Mouse (Mus musculus): ENCODE measurements around the gene Gm20388. TPM values are rescaled to one million over a fixed set of nuclear protein-coding genes. Genes with fewer than 3 reads are reported as not detected.

The Gm20388 gene
- polyA plus RNA-seq, 1 experiment from 2014 or later, result 1.4 TPM

DNA sequence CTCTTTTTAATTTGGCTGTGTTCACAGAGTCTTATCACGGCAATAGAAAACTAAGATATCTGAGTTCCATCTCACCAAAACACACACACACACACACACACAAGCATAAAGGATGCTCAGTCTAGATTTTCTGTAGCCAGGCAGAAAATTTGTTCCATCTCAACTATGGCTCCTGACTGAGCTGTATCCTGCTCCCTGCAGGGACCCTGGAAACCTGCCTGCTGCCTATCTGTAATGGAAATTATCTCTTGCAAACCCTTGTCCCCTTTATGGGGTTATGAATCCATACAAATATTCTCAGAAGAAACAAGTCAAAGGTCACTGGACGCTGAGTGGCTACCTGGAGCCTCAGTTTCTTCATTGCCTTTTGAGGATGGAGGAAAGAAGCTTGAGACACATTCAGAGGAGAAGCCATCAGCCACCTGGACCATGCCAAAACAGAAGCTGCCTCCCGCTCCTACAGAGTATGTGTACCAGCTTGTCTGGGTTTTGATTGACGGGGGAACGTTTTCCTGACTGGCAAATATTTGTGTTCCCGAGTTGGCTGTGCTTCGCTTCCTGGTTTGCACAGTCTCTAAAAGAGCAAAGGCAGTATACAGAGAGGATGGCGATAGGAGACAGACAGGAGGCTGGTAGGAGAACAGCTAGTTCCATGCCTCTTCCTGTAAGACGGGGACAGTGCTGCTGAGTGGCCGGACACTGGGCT is 681.1 kb downstream of the Gm20388 start:
- H3K4me1 ChIP-seq (ENCODE audit: control insufficient read depth, low read depth, low read length), result peaks cover 21% of the 10 kb centered on the region
- H3K4me2 ChIP-seq (ENCODE audit: low read depth, low read length), result no peak overlapping the region
- no peaks in the 10 kb centered on the region for H3K27me3 ChIP-seq (ENCODE audit: control insufficient read depth, insufficient read depth, low read depth, low read length)
- H3K9ac ChIP-seq (ENCODE audit: low read depth, low read length), result no peak overlapping the region
- 51% methylated on average over 10 of the region's 10 CpGs for WGBS (ENCODE audit: insufficient replicate concordance)
- H3K4me3 ChIP-seq (ENCODE audit: low read depth, low read length), result no peak overlapping the region
- ATAC-seq (ENCODE audit: low read depth), result no peak
- no peaks in the 10 kb centered on the region; the same call in 1 of the 2 replicates for H3K9me3 ChIP-seq (replicated peaks; ENCODE audit: control insufficient read depth, low read length)
- H3K36me3 ChIP-seq (ENCODE audit: control insufficient read depth, insufficient read depth), result no peaks in the 10 kb centered on the region
- H3K27ac ChIP-seq (ENCODE audit: low read length), result no peak overlapping the region

DNA sequence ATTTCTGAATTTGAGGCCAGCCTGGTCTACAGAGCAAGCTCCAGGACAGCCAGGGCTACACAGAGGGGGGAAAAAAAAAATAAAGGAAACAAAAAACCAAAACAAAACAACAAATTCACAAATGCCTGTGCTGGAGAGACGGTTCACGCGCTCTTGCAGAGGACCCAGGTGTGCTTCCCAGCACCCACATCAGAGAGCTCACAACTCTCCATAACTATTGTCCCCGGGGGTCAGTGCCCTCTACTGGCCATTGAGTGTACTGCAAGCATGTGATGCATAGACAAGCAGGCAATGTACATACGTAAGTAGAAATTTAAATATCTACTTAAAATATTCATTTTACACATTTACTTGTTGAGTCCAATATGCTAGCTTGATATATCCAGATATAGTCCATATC is 683.9 kb downstream of the Gm20388 start:
- Histone ChIP-seq H3K4me3 (ENCODE audit: low read depth, low read length) (no peak overlapping the region), H3K27ac (ENCODE audit: low read length) (no peak overlapping the region)
- 75% methylated on average over 5 of the region's 5 CpGs for WGBS (ENCODE audit: insufficient replicate concordance)

DNA sequence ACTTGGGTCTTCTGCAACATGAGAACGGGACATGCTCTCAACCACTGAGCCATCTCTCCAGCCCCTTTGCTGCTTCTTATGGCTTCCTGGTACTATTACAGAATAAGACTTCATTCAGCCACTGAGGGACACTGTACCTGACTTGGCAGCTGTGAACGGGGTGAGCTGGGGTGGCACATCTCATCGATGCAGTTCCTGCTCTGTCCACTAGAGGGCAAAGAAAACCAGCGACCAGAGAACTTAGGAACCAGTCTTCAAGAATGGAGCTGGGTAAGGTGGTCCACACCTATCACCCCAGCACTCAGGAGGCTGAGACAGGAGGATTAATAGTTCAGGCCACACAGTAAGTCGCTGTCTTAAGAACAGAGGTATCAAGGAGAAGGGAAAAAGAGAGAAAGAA is 685.3 kb downstream of the Gm20388 start:
- H3K4me1 ChIP-seq (ENCODE audit: control insufficient read depth, low read depth, low read length), result no peaks in the 10 kb centered on the region
- peaks cover 3% of the 10 kb centered on the region; the same call in 1 of the 2 replicates for H3K27me3 ChIP-seq (ENCODE audit: control insufficient read depth, insufficient read depth, low read depth, low read length)
- H3K36me3 ChIP-seq (ENCODE audit: control insufficient read depth, insufficient read depth), result no peaks in the 10 kb centered on the region
- H3K4me2 ChIP-seq (ENCODE audit: low read depth, low read length), result no peak overlapping the region
- WGBS (ENCODE audit: insufficient replicate concordance), result 9% methylated on average over 5 of the region's 5 CpGs
- no peak overlapping the region for H3K9ac ChIP-seq (ENCODE audit: low read depth, low read length)
- no peaks in the 10 kb centered on the region; the same call in 1 of the 2 replicates for H3K9me3 ChIP-seq (replicated peaks; ENCODE audit: control insufficient read depth, low read length)
- H3K27ac ChIP-seq (ENCODE audit: low read length), result no peak overlapping the region
- H3K4me3 ChIP-seq (ENCODE audit: low read depth, low read length), result no peak overlapping the region
- ATAC-seq (ENCODE audit: low read depth), result no peak

More for the DNA sequence above, 683.9 kb downstream of the Gm20388 start:
- ATAC-seq (ENCODE audit: low read depth), result no peak
- H3K36me3 ChIP-seq (ENCODE audit: control insufficient read depth, insufficient read depth), result no peaks in the 10 kb centered on the region
- peaks cover 6% of the 10 kb centered on the region for H3K4me1 ChIP-seq (ENCODE audit: control insufficient read depth, low read depth, low read length)
- H3K9me3 ChIP-seq (replicated peaks; ENCODE audit: control insufficient read depth, low read length), result no peaks in the 10 kb centered on the region; the same call in 1 of the 2 replicates
- no peak overlapping the region for H3K4me2 ChIP-seq (ENCODE audit: low read depth, low read length)
- H3K27me3 ChIP-seq (ENCODE audit: control insufficient read depth, insufficient read depth, low read depth, low read length), result peaks cover 3% of the 10 kb centered on the region; the same call in 1 of the 2 replicates
- no peak overlapping the region for H3K9ac ChIP-seq (ENCODE audit: low read depth, low read length)

DNA sequence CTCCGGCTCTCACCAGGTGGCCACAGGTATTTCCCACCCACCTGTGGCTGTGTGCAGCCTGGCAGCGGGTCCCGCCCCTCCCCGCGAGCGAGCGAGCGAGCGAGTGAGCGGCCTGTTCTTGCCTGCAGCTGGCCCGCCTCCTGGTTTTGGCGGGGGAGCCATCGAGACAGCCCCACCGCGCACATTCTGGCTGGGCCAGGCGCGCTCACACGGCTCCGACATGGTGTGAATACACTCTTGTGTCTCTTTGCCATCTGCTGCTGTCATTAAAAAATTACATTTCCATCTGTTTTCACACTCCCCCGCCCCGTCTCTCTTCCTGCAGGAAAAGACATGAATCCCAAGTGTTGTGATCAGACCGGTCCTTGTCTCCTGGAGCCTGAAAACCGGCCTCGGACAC is 687.9 kb downstream of the Gm20388 start:
- Histone ChIP-seq H3K36me3 (ENCODE audit: control insufficient read depth, insufficient read depth) (no peaks in the 10 kb centered on the region), H3K4me2 (ENCODE audit: low read depth, low read length) (no peak overlapping the region), H3K27me3 (ENCODE audit: control insufficient read depth, insufficient read depth, low read depth, low read length) (peaks cover 3% of the 10 kb centered on the region; the same call in 1 of the 2 replicates), H3K4me3 (ENCODE audit: low read depth, low read length) (no peak overlapping the region), H3K27ac (ENCODE audit: low read length) (no peak overlapping the region), H3K4me1 (ENCODE audit: control insufficient read depth, low read depth, low read length) (no peaks in the 10 kb centered on the region), H3K9me3 (replicated peaks; ENCODE audit: control insufficient read depth, low read length) (no peaks in the 10 kb centered on the region; the same call in none of the 2 replicates), H3K9ac (ENCODE audit: low read depth, low read length) (no peak overlapping the region)
- ATAC-seq (ENCODE audit: low read depth), result no peak
- WGBS (ENCODE audit: insufficient replicate concordance), result 59% methylated on average over 24 of the region's 24 CpGs

DNA sequence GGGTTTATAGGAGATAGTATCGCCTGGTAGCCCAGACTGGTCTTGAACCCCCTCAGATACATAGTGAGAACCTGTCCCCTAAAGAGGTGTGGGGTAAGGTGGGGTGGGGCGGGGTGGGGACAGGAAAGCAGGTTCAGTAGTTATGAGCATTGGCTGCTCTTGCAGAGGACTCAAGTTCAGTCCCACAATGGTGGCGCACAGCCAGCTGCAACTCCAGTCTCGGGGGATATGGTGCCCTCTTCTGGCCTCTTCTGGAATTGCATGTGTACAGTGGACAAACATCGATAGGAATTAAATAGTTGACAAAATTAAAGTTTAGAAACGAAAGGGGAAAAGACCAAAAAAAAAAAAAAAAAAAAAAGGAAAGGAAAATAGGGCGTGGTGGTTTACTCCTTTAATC is 688.9 kb downstream of the Gm20388 start:
- no peaks in the 10 kb centered on the region; the same call in none of the 2 replicates for H3K9me3 ChIP-seq (replicated peaks; ENCODE audit: control insufficient read depth, low read length)
- 33% methylated on average over 7 of the region's 7 CpGs for WGBS (ENCODE audit: insufficient replicate concordance)
- peaks cover 3% of the 10 kb centered on the region; the same call in 1 of the 2 replicates for H3K27me3 ChIP-seq (ENCODE audit: control insufficient read depth, insufficient read depth, low read depth, low read length)

DNA sequence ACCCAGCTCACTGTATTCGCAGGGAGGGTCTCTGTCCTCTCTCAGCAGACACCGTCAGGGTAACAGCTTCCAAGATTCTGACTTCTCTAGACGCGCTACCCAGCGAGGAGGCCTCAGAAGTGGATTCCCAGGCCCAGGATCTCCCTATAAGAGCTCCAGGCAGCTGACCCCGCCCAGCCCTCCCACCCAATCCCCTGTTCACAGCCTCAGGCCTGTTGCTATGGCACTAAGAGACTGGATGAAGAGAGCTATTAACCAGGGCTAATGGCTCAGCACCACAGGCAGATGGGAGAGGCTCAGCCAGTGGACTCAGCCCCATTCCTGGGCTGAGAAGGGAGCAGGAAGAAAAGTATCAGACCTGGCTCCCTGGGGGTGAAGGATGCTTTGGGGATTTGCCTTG is 692.0 kb downstream of the Gm20388 start:
- Histone ChIP-seq H3K36me3 (ENCODE audit: control insufficient read depth, insufficient read depth) (no peaks in the 10 kb centered on the region), H3K9me3 (replicated peaks; ENCODE audit: control insufficient read depth, low read length) (no peaks in the 10 kb centered on the region; the same call in 1 of the 2 replicates), H3K4me2 (ENCODE audit: low read depth, low read length) (no peak overlapping the region), H3K27ac (ENCODE audit: low read length) (no peak overlapping the region), H3K9ac (ENCODE audit: low read depth, low read length) (no peak overlapping the region), H3K27me3 (ENCODE audit: control insufficient read depth, insufficient read depth, low read depth, low read length) (peaks cover 3% of the 10 kb centered on the region; the same call in 1 of the 2 replicates), H3K4me1 (ENCODE audit: control insufficient read depth, low read depth, low read length) (no peaks in the 10 kb centered on the region), H3K4me3 (ENCODE audit: low read depth, low read length) (no peak overlapping the region)
- no peak for ATAC-seq (ENCODE audit: low read depth)
- WGBS (ENCODE audit: insufficient replicate concordance), result 67% methylated on average over 6 of the region's 6 CpGs

More for the DNA sequence above, 688.9 kb downstream of the Gm20388 start:
- no peak overlapping the region for H3K4me3 ChIP-seq (ENCODE audit: low read depth, low read length)
- H3K4me2 ChIP-seq (ENCODE audit: low read depth, low read length), result no peak overlapping the region
- H3K36me3 ChIP-seq (ENCODE audit: control insufficient read depth, insufficient read depth), result no peaks in the 10 kb centered on the region
- H3K4me1 ChIP-seq (ENCODE audit: control insufficient read depth, low read depth, low read length), result no peaks in the 10 kb centered on the region
- H3K9ac ChIP-seq (ENCODE audit: low read depth, low read length), result no peak overlapping the region
- no peak for ATAC-seq (ENCODE audit: low read depth)
- H3K27ac ChIP-seq (ENCODE audit: low read length), result no peak overlapping the region

DNA sequence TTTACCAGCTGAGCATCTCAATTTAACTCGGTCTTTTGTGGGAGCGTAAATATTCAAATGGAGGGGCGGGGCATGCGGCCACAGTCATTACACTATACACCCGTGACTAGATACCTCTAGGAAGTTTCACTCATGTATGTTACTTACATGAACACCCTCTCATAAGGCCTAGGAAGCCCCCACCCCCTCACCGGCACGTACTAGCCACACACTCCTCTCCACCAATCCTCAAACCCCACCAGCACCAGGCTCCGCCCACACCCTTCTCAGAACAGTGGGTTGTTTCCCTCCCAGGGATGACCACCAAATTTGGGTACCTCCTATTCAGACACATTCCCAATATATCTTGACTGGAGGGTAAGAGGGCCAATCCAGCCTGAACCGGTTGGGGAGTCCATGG is 696.8 kb downstream of the Gm20388 start:
- Histone ChIP-seq H3K9me3 (replicated peaks; ENCODE audit: control insufficient read depth, low read length) (no peaks in the 10 kb centered on the region), H3K4me3 (ENCODE audit: low read depth, low read length) (no peak overlapping the region), H3K4me1 (ENCODE audit: control insufficient read depth, low read depth, low read length) (no peaks in the 10 kb centered on the region; the same call in 1 of the 2 replicates), H3K27me3 (ENCODE audit: control insufficient read depth, insufficient read depth, low read depth, low read length) (no peaks in the 10 kb centered on the region), H3K36me3 (ENCODE audit: control insufficient read depth, insufficient read depth) (no peaks in the 10 kb centered on the region), H3K27ac (ENCODE audit: low read length) (no peak overlapping the region), H3K9ac (ENCODE audit: low read depth, low read length) (no peak overlapping the region), H3K4me2 (ENCODE audit: low read depth, low read length) (0 out of 2 replicates have a peak overlapping the region, but pooled peaks have one; percentile 28)
- 66% methylated on average over 9 of the region's 9 CpGs for WGBS (ENCODE audit: insufficient replicate concordance)
- no peak; the same call in 1 of the 2 replicates for ATAC-seq (ENCODE audit: low read depth)

DNA sequence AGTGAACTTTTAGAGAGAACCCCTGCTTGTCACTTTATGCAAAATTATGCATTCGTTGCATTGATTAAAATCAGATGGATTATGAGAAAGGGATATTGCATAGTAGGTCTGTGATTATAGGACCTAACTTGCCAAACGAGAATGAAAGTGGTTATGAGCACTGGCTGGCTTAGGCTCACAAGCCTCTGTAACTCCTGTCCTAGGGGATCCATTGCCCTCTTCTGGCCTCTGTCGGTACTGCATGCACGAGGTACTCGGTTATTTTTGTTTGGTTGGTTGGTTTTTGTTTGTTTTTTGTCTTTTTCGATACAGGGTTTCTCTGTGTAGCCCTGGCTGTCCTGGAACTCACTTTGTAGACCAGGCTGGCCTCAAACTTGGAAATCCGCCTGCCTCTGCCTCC is 697.2 kb downstream of the Gm20388 start:
- no peaks in the 10 kb centered on the region for H3K36me3 ChIP-seq (ENCODE audit: control insufficient read depth, insufficient read depth)
- H3K27ac ChIP-seq (ENCODE audit: low read length), result no peak overlapping the region
- no peak overlapping the region for H3K4me3 ChIP-seq (ENCODE audit: low read depth, low read length)
- ATAC-seq (ENCODE audit: low read depth), result no peak
- H3K4me2 ChIP-seq (ENCODE audit: low read depth, low read length), result 0 out of 2 replicates have a peak overlapping the region, but pooled peaks have one; percentile 28
- no peaks in the 10 kb centered on the region for H3K27me3 ChIP-seq (ENCODE audit: control insufficient read depth, insufficient read depth, low read depth, low read length)
- no peaks in the 10 kb centered on the region for H3K9me3 ChIP-seq (replicated peaks; ENCODE audit: control insufficient read depth, low read length)
- no peaks in the 10 kb centered on the region; the same call in 1 of the 2 replicates for H3K4me1 ChIP-seq (ENCODE audit: control insufficient read depth, low read depth, low read length)
- no peak overlapping the region for H3K9ac ChIP-seq (ENCODE audit: low read depth, low read length)
- WGBS (ENCODE audit: insufficient replicate concordance), result 9% methylated on average over 7 of the region's 7 CpGs

DNA sequence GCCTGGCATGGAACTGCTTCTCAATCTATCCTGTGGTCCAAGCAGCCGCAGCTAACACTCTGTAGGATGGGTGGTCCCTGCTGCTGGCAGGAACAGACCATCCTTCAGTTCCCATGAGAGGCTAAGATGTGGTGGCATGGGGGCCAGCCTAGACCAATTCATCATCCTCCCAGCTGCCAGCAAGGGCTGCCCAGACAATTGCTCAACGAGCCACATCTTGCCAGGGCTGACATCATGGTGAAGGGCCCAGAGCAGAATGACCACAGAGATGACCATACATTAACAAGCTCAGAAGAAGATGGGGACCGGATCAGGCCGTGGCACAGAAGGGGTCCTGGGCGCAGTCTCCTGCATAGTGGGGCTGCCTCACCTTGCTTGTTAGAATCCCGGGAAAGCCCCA is 700.2 kb downstream of the Gm20388 start:
- Histone ChIP-seq H3K9me3 (replicated peaks; ENCODE audit: control insufficient read depth, low read length) (no peaks in the 10 kb centered on the region), H3K4me3 (ENCODE audit: low read depth, low read length) (no peak overlapping the region), H3K27me3 (ENCODE audit: control insufficient read depth, insufficient read depth, low read depth, low read length) (no peaks in the 10 kb centered on the region), H3K4me2 (ENCODE audit: low read depth, low read length) (no peak overlapping the region), H3K36me3 (ENCODE audit: control insufficient read depth, insufficient read depth) (no peaks in the 10 kb centered on the region), H3K9ac (ENCODE audit: low read depth, low read length) (no peak overlapping the region), H3K4me1 (ENCODE audit: control insufficient read depth, low read depth, low read length) (no peaks in the 10 kb centered on the region; the same call in 1 of the 2 replicates), H3K27ac (ENCODE audit: low read length) (no peak overlapping the region)
- ATAC-seq (ENCODE audit: low read depth), result no peak
- 67% methylated on average over 6 of the region's 6 CpGs for WGBS (ENCODE audit: insufficient replicate concordance)

Measured in liver, embryonic 16.5 days (tissue).